Mouse (Mus musculus) frontal cortex, postnatal 10 days (tissue): Measurements from ENCODE around the gene Eef2.
"Not testable (repeated sequence)": the region's sequence is repeated elsewhere in the genome, so short reads cannot be mapped to it uniquely, and the experiment has no call there.

ENCODE experiments used
- DNase-seq, 2 experiments: peaks; one replicate each; pipeline ENCODE4 v3.0.0; 2022; ENCODE audit warnings: low spot score in 2 of 2, mixed read lengths in 1 of 2

Eef2 gene

DNA sequence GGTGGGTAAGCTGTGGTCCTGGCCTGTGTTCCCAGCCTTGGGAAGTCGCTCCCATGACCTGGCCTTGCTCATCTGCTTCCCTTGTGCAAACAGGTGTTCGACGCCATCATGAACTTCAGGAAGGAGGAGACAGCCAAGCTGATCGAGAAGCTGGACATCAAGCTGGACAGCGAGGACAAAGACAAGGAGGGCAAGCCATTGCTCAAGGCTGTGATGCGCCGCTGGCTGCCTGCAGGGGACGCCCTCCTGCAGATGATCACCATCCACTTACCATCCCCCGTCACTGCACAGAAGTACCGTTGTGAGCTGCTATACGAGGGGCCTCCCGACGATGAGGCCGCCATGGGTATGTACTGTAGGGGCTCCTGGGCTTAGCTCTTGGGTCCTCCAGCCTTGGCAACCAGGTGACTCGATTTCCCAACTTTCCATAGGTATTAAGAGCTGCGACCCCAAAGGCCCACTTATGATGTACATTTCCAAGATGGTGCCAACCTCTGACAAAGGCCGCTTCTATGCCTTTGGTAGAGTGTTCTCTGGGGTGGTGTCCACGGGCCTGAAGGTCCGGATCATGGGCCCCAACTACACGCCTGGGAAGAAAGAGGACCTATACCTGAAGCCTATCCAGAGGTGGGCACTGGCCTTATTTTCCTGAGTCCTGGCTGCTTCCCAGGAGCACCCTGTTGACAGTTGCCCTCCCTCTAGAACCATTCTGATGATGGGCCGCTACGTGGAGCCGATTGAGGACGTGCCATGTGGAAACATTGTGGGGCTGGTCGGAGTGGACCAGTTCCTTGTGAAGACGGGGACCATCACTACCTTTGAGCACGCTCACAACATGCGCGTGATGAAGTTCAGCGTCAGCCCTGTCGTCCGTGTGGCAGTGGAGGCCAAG lies 3.3 kb downstream of the Eef2 start:
- DNase-seq, result no peak

DNA sequence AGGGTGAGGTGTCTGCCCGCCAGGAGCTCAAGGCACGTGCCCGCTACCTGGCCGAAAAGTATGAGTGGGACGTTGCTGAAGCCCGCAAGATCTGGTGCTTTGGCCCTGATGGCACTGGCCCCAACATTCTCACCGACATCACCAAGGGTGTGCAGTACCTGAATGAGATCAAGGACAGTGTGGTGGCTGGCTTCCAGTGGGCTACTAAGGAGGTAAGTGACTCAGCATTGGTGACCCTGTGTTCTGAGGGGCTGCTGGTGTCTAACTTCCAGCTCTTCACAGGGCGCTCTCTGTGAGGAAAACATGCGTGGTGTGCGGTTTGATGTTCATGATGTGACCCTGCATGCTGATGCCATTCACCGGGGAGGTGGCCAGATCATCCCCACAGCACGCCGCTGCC lies 4.5 kb downstream of the Eef2 start:
- no peak for DNase-seq

DNA sequence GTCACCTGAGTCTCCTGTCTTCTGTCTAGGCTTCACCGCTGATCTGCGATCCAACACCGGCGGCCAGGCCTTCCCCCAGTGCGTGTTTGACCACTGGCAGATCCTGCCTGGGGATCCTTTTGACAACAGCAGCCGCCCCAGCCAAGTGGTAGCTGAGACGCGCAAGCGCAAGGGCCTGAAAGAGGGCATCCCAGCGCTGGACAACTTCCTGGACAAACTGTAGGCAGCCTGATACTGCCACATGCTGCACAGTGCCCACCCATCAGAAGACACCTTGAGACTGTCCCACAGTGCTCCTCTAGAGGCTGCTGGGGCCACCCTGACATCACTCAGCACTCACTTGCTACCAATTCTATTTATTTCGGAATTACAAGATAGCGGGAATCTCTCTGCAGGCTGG lies 5.4 kb downstream of the Eef2 start:
- not testable (repeated sequence) for DNase-seq

DNA sequence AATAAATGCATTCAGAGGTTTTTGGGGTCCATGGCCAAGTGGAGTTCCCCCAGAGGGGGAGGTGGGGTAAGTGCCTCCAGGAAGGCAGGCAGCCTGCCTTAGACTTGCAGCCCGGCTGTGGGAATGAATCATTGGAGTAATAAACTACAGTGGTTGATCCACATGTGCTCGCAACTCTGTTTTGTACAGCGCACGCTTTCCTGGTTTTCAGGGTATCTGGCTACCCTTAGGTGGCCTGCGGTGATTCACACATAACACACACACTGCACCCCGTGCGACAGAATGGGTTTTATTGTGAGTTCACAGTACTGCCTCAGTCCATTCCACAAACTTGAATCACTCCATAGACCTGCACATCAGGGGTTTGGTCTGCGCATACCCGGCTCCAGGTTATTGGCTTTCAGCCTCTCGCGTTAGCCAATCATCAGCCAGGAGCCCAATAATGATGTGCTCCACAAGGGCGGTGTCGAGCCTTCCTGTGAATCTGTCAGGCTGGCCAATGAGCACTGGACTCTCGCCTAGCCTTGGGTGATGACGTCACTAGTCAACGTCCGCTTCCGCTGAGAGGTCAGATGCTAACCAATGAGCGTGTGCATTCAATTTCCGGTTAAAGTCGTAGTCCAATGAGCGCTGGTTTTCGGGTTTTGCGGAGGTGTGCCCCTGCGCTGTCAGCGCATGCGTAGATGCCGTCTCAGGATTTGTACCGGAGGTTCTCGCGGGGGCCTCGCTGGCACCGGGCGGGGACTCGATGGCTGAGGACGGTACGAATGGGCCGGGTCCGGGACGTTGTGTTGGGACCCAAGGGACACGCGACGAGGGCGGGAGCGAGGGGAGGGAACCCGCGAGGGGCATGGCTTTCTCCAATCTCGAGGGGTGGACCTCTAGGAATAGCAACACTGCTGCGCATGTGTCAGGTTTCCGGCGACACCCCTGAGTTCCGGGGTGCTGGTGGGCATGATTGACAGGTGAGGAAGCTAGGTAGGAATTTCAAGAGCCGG lies 6.2 kb downstream of the Eef2 start, which contains the start of gene Dapk3:
Gene Dapk3 (plus strand): TSS at position 670 of the 998 bp plus-strand sequence.
- DNase-seq, result peak; percentile 97 to 98

DNA sequence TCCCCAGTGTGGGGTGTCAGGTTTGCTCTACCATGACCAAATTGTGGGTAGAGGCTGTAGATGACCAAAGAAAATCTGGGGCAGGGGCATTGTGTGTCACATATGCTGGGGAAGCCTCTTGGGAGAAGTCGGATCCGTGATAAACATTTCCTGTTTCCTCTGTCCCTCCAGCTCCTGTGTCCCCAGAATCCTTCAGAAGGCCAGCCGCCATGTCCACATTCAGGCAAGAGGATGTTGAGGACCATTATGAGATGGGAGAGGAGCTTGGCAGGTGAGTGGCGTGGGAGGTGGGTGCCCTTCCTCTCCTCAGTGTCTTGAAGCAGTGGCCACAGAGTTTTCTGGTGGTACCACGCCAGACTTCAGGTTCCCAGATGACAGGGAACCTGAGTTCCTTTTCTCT lies 7.4 kb downstream of the Eef2 start, which contains the start of gene 4930442H23Rik:
Gene 4930442H23Rik (minus strand): TSS at position 45 of the 400 bp plus-strand sequence.
- DNase-seq, result no peak

DNA sequence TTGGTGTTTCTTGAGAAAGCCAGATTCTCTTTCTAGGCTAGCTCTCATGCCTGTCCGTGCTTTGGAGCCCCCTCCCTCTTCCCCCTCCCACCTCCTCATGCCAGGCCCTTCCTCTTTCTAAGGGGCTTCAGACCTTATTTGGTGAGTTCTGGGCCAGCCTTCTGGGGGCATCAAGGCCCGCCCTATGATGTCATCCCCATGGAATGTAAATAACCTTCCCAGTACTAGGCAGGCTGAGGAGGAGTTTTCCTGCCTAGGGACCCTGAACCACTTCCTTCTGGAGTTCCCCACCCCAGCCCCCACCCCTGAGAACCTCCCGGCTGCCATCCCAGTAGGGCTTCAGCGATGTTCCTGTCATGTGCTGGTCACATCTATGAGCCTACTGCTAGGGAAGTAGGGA lies 8.3 kb downstream of the Eef2 start:
- DNase-seq, result no peak

DNA sequence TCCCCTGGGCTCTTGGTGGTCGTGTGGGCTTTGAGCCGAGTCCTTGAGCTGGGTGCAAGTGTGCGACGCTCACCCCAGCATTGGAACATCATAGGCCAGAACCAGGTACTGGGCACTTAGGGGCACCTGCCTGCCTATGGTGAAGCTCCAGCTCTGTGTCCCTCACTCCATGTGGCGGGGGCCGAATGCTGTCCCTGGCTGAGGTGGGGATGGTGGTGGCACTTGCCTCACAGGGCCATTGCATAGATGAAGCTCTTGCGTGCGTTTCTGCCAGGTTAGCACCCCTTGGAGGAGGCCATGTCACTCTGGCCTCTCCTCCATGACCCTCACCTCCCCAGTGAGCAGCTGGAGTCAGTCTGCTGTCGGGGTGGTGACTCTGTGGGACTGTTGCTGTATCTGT lies 10.7 kb downstream of the Eef2 start:
- DNase-seq, result no peak

DNA sequence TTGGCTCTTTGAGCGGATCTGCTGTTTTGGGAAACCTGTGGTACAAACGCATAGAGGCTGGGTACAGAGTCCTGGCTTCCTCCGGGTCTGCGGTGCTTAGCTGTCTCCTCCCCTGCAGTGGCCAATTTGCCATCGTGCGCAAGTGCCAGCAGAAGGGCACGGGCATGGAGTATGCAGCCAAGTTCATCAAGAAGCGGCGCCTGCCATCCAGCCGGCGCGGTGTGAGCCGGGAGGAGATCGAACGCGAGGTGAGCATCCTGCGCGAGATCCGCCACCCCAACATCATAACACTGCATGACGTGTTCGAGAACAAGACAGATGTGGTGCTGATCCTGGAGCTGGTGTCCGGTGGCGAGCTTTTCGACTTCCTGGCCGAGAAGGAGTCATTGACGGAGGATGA lies 13.4 kb downstream of the Eef2 start:
- no peak for DNase-seq

DNA sequence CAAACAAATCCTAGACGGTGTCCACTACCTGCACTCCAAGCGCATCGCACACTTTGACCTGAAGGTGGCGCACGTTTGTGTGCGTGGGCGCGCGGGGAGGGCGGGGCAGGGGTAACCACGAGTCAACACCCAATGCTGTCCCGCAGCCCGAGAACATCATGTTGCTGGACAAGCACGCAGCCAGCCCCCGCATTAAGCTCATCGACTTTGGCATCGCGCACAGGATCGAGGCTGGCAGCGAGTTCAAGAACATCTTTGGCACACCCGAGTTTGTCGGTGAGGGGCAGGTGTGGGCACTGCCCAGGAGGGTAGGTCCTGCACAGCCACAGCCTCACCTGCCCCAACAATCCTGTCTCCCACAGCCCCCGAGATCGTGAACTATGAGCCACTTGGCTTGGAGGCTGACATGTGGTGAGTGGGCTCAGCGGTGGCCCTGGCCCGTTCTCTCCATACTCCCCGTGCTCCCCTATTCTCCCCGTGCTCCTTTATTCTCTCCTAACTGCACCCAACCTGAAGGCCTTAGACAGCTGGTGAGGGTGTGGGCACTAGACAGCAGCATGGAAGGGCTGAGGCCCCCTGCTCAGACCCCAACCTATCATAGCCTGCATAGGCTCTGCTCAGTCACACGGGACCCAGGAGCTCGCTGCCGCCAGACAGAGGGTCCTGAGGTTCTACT lies 13.9 kb downstream of the Eef2 start:
- peak in 1 of 2 experiments; percentile 44 for DNase-seq

DNA sequence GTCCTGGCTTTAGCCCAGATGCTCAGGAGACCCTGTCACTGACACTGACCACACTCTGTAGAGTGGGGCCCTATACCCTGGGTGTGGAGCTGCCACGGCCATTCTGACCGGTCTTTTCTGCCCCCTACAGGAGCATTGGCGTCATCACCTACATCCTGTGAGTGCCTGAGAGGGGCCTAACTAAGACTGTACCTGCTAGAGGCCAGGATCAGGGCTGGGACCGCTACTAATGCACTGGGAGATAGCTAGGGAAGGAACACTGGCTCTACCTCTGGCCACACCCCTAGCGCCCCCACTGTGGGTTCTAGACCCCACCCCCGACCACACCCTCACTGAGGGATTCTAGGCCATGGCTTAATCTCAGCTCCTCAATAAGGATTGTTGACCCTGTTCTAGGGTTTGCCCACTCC lies 14.5 kb downstream of the Eef2 start:
- DNase-seq, result no peak

DNA sequence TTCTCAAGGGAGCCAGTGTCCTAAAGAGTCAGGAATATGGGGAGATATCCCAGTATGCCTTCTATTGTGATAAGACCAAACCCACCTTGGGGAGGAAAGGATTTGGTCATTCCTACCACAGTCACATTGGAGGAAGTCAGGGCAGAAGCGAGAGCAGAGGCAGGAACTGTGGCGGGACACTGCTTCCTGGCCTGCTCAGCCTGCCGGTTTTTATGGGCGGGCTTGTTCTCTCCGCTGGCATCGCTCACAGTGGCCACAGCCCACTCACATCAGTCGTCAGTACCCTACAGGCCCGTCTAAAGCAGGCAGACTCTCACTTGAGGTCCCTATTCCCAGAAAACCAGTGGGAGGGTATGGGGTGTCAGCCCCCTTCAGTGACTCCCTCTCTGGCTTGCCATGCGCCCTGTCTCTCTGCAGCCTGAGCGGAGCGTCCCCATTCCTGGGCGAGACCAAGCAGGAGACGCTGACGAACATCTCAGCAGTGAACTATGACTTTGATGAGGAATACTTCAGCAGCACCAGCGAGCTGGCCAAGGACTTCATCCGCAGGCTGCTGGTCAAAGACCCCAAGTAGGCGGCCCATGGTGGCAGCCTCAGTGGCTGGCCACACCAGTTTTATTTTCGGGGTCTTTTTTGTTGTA lies 15.0 kb downstream of the Eef2 start:
- no peak for DNase-seq

DNA sequence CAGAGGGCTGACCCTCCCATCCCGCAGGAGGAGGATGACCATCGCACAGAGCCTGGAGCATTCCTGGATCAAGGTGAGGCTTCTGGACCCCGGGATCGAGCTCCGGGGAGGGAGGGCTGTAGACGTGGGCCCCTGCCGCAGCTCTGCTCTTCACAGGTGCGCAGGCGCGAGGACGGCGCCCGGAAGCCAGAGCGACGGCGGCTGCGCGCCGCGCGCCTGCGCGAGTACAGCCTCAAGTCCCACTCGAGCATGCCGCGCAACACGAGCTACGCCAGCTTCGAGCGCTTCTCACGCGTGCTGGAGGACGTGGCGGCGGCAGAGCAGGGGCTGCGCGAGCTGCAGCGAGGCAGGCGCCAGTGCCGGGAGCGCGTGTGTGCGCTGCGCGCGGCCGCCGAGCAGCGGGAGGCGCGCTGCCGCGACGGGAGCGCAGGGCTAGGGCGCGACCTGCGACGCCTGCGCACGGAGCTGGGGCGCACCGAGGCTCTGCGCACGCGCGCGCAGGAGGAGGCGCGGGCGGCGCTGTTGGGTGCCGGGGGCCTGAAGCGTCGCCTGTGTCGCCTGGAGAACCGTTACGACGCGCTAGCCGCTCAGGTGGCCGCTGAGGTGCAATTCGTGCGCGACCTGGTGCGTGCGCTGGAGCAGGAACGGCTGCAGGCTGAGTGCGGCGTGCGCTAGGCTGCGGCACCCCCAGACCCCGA lies 16.0 kb downstream of the Eef2 start:
- DNase-seq, result peak; percentile 87 to 88

DNA sequence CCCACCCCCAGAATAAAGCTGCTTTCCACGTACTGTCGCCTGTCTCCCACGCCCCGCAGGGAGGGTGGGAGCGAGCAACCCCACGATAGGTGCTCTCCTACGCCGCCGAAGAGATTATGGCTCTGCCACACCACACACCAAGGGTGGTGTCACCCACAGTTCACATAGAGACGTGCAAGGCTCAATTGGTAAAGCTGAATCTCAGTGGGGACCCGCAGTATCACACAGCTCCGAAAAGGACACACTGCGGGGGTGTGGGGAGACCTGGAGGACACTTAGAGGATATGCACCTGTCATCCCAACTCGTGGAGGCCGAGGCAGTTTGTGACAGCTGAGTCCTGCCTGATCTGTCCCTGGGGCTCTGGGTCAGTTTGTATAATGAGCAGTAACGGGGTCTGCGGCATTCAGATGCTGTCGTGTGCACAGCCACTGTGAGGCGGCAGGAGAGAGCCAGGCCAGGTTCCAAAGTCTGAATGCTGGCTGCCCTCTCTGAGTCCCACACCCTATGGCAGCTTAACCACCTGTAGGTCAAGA lies 16.6 kb downstream of the Eef2 start:
- DNase-seq, result no peak

DNA sequence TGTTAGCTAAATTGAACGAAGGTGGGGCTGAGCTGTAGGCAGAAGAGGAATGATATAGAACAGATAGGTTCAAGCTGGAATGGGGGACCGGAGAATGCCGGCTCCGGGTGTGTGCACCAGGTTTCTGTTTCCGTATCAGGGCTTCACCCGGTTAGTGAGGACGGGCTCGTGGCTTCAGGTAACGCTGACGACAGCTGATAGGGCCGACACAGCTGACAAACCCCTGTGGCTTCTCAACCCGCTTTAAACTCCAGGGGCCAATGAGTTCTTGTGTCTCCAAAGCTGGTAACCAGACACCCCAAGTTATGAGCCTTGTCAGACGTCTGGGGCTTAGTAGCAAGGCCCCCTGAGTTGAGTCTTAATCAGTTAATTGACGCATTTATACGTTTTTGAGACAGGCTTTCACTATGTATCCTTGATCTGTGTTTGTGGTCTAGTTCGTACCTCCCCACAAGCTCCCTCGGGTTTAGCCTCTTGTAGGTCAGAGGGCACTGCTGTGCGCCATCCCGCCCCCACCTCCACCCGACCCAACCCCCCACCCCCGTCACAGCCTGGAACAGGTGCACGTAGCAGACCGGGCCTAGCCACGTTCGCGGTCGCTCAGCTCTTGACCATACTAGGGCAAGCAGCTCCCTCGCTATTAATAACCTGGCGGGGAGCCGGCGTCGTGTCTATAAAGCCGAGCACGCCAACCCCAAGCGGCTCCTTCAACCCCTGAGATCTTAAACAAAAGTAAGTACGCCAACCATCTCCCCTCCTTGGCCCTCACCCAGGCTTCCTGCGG lies 17.8 kb downstream of the Eef2 start:
- no peak for DNase-seq

DNA sequence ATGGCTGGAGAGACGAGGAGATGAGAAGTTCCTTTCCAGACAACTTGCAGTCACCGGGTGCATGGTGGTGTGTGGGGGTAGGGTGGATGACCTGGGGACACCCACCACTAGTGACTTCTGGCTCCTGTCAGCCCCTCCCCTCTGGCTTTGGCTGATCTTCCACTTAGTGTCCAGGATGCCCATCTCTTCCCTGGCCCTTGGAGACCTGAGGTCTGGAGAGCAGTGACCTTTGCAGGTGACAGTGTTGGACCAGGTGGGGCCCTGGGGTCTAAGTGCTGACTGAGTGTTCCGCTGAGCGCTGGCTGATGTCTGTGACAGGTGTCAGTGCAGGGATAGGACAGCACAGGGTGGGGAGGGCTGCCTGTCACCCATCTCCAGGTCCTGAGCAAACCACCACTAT lies 18.9 kb downstream of the Eef2 start:
- DNase-seq, result peak in 1 of 2 experiments; percentile 23

DNA sequence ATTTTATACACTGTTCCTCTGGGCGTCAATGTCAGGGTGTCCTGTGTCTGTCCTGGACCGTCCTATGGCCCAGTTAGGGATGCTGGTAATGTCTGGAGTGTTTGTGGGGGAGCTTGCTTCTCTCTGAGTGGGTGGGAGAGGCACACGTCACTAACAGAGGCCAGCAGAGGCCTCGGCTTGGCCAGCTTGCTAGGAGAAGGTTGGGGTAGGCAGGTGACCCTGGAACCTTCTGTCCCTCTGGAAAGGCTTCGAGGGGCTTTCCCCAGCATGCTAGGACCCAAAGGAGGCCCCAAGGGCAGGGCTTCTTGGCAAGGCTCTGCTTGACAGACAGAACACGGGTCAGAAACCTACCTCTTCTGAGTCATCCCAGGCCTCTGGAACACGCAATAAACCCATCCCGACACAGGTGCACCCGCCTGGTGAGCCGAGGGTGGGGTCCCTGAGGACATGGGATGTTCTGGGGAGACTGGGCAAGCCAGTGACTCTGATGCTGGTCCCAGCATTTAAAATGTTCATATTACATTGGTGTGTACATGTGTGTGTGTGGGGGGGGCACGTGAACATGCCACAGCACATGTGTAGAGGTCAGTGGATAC lies 20.1 kb downstream of the Eef2 start:
- DNase-seq, result peak in 1 of 2 experiments; percentile 8

DNA sequence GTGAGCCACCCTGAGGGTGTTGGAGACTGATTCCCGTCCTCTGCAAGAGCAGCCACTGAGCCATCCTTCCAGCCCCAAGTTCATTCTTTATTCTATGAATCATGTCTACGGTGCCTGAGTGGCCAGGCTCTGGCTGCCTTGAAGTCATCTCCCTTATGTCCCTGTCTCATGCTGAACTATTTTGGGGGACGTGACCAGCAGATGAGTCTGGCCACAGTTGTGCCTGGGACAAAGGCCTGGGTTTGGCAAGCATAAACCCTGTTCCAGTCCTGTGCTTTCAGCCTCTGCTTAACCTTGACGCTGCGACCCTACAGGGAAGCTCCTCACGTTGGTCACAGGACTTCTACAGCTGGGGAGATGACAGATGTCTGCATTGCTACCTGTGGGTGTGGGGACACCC lies 20.9 kb downstream of the Eef2 start:
- DNase-seq, result no peak

DNA sequence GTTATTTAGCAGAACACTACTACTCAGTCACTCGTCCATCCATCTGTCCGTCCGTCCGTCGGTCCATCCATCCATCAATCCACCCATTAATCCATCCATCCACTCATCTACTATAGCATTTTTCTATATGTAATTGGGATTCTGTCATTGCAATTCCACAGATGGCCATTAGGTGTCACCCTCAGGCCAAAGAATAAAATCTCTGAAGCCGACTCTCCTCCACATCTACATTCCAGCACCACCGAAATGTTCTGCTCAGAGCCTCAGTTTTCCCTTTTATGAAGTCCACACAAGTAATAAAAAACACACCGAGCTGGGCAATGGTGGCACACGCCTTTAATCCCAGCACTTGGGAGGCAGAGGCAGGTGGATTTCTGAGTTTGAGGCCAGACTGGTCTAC lies 21.8 kb downstream of the Eef2 start:
- DNase-seq, result peak in 1 of 2 experiments; percentile 15

DNA sequence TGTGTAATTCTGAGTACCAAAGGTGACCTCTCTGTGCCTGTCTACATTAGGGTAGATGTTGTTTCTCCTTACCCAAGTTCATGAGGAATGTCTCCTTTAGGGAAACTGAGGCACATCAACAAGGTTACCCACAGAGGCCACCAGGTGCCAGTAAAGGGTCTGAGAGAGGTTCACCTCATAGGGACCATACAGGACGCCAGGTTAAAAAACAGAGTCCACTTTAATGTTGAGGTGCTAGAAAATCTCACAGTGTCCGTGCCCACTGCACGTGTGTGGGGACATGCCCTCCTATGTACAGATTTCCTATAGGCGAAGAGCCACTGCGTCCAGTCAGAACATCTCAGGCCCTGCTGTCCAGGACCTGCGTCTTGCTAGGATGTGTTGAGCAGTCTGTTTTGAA lies 22.6 kb downstream of the Eef2 start:
- DNase-seq, result no peak
